Mouse (Mus musculus): ENCODE results near the gene Ppfia4. TPM values are rescaled to one million over a fixed set of nuclear protein-coding genes. Genes with fewer than 3 reads are reported as not detected.

Gene Ppfia4
- polyA plus RNA-seq, 1 experiment = 8.8 TPM

DNA sequence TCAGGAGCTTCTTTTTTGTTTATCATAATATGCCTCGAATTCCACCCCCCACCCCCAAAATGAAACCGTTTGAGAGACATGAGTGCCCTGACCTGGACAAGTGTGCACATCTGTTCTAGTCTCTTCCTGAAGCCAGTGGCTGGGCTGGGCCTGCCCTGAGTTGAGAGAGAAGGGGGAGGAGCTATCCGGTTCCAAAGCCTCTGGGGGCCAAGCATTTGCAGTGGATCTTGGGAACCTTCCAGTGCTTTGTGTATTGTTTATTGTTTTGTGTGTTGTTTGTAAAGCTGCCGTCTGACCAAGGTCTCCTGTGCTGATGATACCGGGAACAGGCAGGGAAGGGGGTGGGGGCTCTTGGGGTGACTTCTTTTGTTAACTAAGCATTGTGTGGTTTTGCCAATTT is 40.7 kb downstream of the Ppfia4 start:
- Histone ChIP-seq H3K4me3 (ENCODE audit: low read depth, low read length) (no peak overlapping the region), H3K9ac (ENCODE audit: low read depth, poor library complexity, severe bottlenecking) (no peak overlapping the region), H3K4me1 (ENCODE audit: control insufficient read depth, insufficient read depth, low read length) (peaks cover 2% of the 10 kb centered on the region), H3K27me3 (ENCODE audit: control insufficient read depth, insufficient read depth, low read length, poor library complexity, severe bottlenecking) (no peaks in the 10 kb centered on the region), H3K36me3 (ENCODE audit: control insufficient read depth, insufficient read depth, low read length, poor library complexity, severe bottlenecking) (no peaks in the 10 kb centered on the region), H3K9me3 (replicated peaks; ENCODE audit: control insufficient read depth, insufficient read depth, low read length, poor library complexity, severe bottlenecking) (no peaks in the 10 kb centered on the region), H3K27ac (ENCODE audit: insufficient read depth, low read length) (no peak overlapping the region)
- TF ChIP-seq EP300 (IDR thresholded peaks at IDR 0.05; ENCODE audit: insufficient read depth, low read depth, low read length) = no peak
- no peak for TF ChIP-seq CTCF (IDR thresholded peaks at IDR 0.05; ENCODE audit: low read depth, low read length)
- no peak for TF ChIP-seq POLR2A (IDR thresholded peaks at IDR 0.05; ENCODE audit: insufficient read depth, low read length)

DNA sequence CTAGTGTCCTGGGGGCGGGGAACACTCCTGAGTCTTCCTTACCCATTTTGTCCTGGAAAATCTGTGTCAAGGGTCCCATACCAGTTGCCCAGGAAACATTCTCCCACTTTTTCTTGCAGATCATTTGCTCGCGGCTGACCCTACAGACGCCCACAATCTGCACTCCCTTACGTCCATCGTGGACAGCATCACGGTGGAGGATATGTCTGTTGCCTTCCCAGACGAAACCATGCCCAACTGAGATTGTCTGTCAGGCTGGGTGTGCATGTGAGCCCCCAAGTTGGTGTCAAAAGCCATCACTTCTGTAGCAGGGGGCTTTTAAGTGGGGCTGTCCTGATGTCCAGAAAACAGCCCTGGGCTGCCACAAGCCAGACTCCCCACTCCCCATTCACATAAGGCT is 41.2 kb downstream of the Ppfia4 start:
- no peaks in the 10 kb centered on the region for H3K27me3 ChIP-seq (ENCODE audit: control insufficient read depth, insufficient read depth, low read length, poor library complexity, severe bottlenecking)
- no peak overlapping the region for H3K4me3 ChIP-seq (ENCODE audit: low read depth, low read length)
- H3K27ac ChIP-seq (ENCODE audit: insufficient read depth, low read length) = no peak overlapping the region

GRCm38 (mm10) chr1:134290909-134291308 is 41.8 kb downstream of the Ppfia4 start:
- Histone ChIP-seq H3K4me3 (ENCODE audit: low read depth, low read length) (no peak overlapping the region), H3K9ac (ENCODE audit: low read depth, poor library complexity, severe bottlenecking) (no peak overlapping the region), H3K27ac (ENCODE audit: insufficient read depth, low read length) (no peak overlapping the region), H3K36me3 (ENCODE audit: control insufficient read depth, insufficient read depth, low read length, poor library complexity, severe bottlenecking) (no peaks in the 10 kb centered on the region), H3K9me3 (replicated peaks; ENCODE audit: control insufficient read depth, insufficient read depth, low read length, poor library complexity, severe bottlenecking) (no peaks in the 10 kb centered on the region), H3K4me1 (ENCODE audit: control insufficient read depth, insufficient read depth, low read length) (peaks cover 2% of the 10 kb centered on the region), H3K27me3 (ENCODE audit: control insufficient read depth, insufficient read depth, low read length, poor library complexity, severe bottlenecking) (no peaks in the 10 kb centered on the region)
- TF ChIP-seq CTCF (IDR thresholded peaks at IDR 0.05; ENCODE audit: low read depth, low read length) = peak; percentile 91
- TF ChIP-seq EP300 (IDR thresholded peaks at IDR 0.05; ENCODE audit: insufficient read depth, low read depth, low read length) = 0 out of 2 replicates have a peak, but pooled peaks have one; percentile 32
- no peak for TF ChIP-seq POLR2A (IDR thresholded peaks at IDR 0.05; ENCODE audit: insufficient read depth, low read length)

More for the DNA sequence above, 41.2 kb downstream of the Ppfia4 start:
- H3K4me1 ChIP-seq (ENCODE audit: control insufficient read depth, insufficient read depth, low read length) = peaks cover 2% of the 10 kb centered on the region
- no peak overlapping the region for H3K9ac ChIP-seq (ENCODE audit: low read depth, poor library complexity, severe bottlenecking)
- TF ChIP-seq EP300 (IDR thresholded peaks at IDR 0.05; ENCODE audit: insufficient read depth, low read depth, low read length) = no peak
- no peak for TF ChIP-seq POLR2A (IDR thresholded peaks at IDR 0.05; ENCODE audit: insufficient read depth, low read length)
- no peak for TF ChIP-seq CTCF (IDR thresholded peaks at IDR 0.05; ENCODE audit: low read depth, low read length)
- H3K36me3 ChIP-seq (ENCODE audit: control insufficient read depth, insufficient read depth, low read length, poor library complexity, severe bottlenecking) = no peaks in the 10 kb centered on the region
- H3K9me3 ChIP-seq (replicated peaks; ENCODE audit: control insufficient read depth, insufficient read depth, low read length, poor library complexity, severe bottlenecking) = no peaks in the 10 kb centered on the region

DNA sequence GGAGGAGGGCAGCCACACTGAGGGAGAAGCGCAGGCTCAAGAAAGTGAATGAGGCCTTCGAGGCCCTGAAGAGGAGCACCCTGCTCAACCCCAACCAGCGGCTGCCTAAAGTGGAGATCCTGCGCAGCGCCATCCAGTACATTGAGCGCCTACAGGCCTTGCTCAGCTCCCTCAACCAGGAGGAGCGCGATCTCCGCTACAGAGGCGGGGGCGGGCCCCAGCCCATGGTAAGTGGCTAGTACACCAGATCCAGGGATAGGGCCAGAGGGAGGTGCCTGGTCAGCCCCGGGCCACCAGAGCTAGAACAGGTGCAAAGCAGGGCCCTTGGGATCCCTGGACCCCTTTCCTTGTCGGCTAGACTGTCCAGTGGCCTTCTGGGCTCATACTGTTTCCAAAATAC is 42.4 kb downstream of the Ppfia4 start:
- Histone ChIP-seq H3K4me1 (ENCODE audit: control insufficient read depth, insufficient read depth, low read length) (peaks cover 2% of the 10 kb centered on the region), H3K4me3 (ENCODE audit: low read depth, low read length) (no peak overlapping the region), H3K27me3 (ENCODE audit: control insufficient read depth, insufficient read depth, low read length, poor library complexity, severe bottlenecking) (no peaks in the 10 kb centered on the region), H3K9me3 (replicated peaks; ENCODE audit: control insufficient read depth, insufficient read depth, low read length, poor library complexity, severe bottlenecking) (no peaks in the 10 kb centered on the region), H3K9ac (ENCODE audit: low read depth, poor library complexity, severe bottlenecking) (no peak overlapping the region), H3K36me3 (ENCODE audit: control insufficient read depth, insufficient read depth, low read length, poor library complexity, severe bottlenecking) (no peaks in the 10 kb centered on the region), H3K27ac (ENCODE audit: insufficient read depth, low read length) (no peak overlapping the region)
- TF ChIP-seq CTCF (IDR thresholded peaks at IDR 0.05; ENCODE audit: low read depth, low read length) = no peak
- TF ChIP-seq EP300 (IDR thresholded peaks at IDR 0.05; ENCODE audit: insufficient read depth, low read depth, low read length) = no peak
- TF ChIP-seq POLR2A (IDR thresholded peaks at IDR 0.05; ENCODE audit: insufficient read depth, low read length) = no peak

- no peaks in the 10 kb centered on the region for H3K36me3 ChIP-seq (ENCODE audit: control insufficient read depth, insufficient read depth, low read length, poor library complexity, severe bottlenecking)
- TF ChIP-seq EP300 (IDR thresholded peaks at IDR 0.05; ENCODE audit: insufficient read depth, low read depth, low read length) (no peak), POLR2A (IDR thresholded peaks at IDR 0.05; ENCODE audit: insufficient read depth, low read length) (no peak), CTCF (IDR thresholded peaks at IDR 0.05; ENCODE audit: low read depth, low read length) (no peak)
- H3K4me3 ChIP-seq (ENCODE audit: low read depth, low read length) = no peak within 1 kb of the TSS
- H3K27me3 ChIP-seq (ENCODE audit: control insufficient read depth, insufficient read depth, low read length, poor library complexity, severe bottlenecking) = no peaks in the 10 kb centered on the region
- H3K27ac ChIP-seq (ENCODE audit: insufficient read depth, low read length) = no peak within 1 kb of the TSS
- H3K9me3 ChIP-seq (replicated peaks; ENCODE audit: control insufficient read depth, insufficient read depth, low read length, poor library complexity, severe bottlenecking) = no peaks in the 10 kb centered on the region
- peaks cover 2% of the 10 kb centered on the region for H3K4me1 ChIP-seq (ENCODE audit: control insufficient read depth, insufficient read depth, low read length)
- no peak within 1 kb of the TSS for H3K9ac ChIP-seq (ENCODE audit: low read depth, poor library complexity, severe bottlenecking)
Observed at GRCm38 (mm10) chr1:134289598-134290099, 43.1 kb downstream of the Ppfia4 start, which contains the start of gene Myog. Gene Myog, plus strand, starts transcription at chr1:134289989.

GRCm38 (mm10) chr1:134288239-134288638 is 44.5 kb downstream of the Ppfia4 start:
- H3K9ac ChIP-seq (ENCODE audit: low read depth, poor library complexity, severe bottlenecking) = no peak overlapping the region
- H3K36me3 ChIP-seq (ENCODE audit: control insufficient read depth, insufficient read depth, low read length, poor library complexity, severe bottlenecking) = no peaks in the 10 kb centered on the region
- TF ChIP-seq CTCF (IDR thresholded peaks at IDR 0.05; ENCODE audit: low read depth, low read length) (no peak), EP300 (IDR thresholded peaks at IDR 0.05; ENCODE audit: insufficient read depth, low read depth, low read length) (no peak), POLR2A (IDR thresholded peaks at IDR 0.05; ENCODE audit: insufficient read depth, low read length) (no peak)
- no peak overlapping the region for H3K4me3 ChIP-seq (ENCODE audit: low read depth, low read length)
- no peak overlapping the region for H3K27ac ChIP-seq (ENCODE audit: insufficient read depth, low read length)
- H3K4me1 ChIP-seq (ENCODE audit: control insufficient read depth, insufficient read depth, low read length) = peaks cover 2% of the 10 kb centered on the region
- H3K9me3 ChIP-seq (replicated peaks; ENCODE audit: control insufficient read depth, insufficient read depth, low read length, poor library complexity, severe bottlenecking) = no peaks in the 10 kb centered on the region
- H3K27me3 ChIP-seq (ENCODE audit: control insufficient read depth, insufficient read depth, low read length, poor library complexity, severe bottlenecking) = no peaks in the 10 kb centered on the region
